Mouse (Mus musculus) CH12.LX (cell line): Measurements from ENCODE around the gene Bpifb2.

Experiments
- BHLHE40 ChIP-seq: IDR thresholded peaks from 2 replicates; pipeline ENCODE4 v1.6.1; 2011; ENCODE audit warnings: mild to moderate bottlenecking, low read depth, low read length, improper control_type of control experiment
- CTCF ChIP-seq, 2 experiments: IDR thresholded peaks in 1 of 2; conservative IDR thresholded peaks in 1 of 2; 2 replicates each; pipeline ENCODE4 v1.5.1; 2011 to 2012; ENCODE audit warnings: low read depth in 2 of 2, low read length in 2 of 2, improper control_type of control experiment in 1 of 2, inconsistent platforms in 1 of 2, mild to moderate bottlenecking in 1 of 2, moderate library complexity in 1 of 2

DNA sequence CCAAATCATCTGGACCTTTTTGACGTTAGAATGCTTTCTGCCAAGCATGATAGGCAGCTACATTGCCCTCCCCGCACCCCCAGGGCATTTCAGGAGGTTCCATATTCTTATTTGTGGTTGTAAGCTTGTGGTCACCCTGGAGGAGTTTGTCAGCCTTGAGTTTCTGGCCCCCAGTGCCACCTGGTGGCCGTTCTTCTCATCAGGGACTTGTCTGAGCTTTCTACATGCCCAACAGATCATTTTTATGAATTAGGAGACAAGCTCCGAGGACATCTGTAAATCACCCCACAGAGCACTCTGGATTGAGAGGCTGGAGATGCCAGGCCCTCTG lies 23.9 kb upstream of the Bpifb2 start:
- peak in 1 of 2 experiments; percentile 79; a peak in 3 of 4 replicates for TF ChIP-seq CTCF (conservative IDR thresholded peaks at IDR 0.05 in 1 of 2, IDR thresholded peaks at IDR 0.05 in 1 of 2; ENCODE audit: low read depth in 2 of 2, low read length in 2 of 2)
- no peak for TF ChIP-seq BHLHE40
